Mouse (Mus musculus): ENCODE measurements around the gene Creb3.

DNA sequence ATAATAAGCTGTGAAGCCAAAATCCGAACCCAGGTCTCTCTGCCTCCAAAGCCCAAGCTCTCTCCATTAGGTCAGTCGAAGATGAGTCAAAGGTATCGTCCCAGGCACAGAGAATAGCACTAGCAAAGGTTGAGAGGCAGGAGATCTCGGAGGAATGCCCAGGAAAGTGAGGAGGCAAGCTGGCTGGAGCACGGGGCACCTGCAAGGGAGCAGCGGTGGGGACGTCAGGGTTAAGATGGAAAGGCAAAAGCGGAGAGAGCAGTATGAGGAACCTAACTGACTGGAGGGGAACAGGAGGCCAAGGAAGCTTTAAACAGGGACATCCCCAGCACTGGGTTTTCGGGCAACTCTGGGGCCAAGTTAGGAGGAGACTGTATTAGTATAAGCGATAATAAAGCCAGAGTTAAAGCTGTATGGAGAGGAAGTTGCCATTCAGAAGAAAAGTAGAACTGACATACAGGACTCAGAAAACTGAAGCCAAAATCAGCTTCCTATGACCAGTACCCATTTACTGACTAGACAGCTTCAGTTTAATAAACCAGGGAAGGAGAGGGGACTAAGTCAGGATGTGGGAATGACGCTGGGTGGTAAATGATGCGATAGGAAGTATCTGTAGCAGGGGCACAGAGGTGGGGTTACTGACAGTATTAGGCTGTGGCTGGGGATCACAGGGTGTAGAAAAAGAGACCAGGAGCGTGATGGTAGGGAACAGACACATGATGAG, 2.5 kb upstream of the Creb3 start:
- no peak for TF ChIP-seq POLR2A (IDR thresholded peaks at IDR 0.05; ENCODE audit: low read depth, low read length)
- TF ChIP-seq CTCF (conservative IDR thresholded peaks at IDR 0.05; ENCODE audit: insufficient read depth, insufficient read length, low read depth, low read length) = no peak
